Mouse (Mus musculus) sigmoid colon, adult 10 weeks (tissue): ENCODE measurements around the gene Pik3r1. TPM values are rescaled to one million over a fixed set of nuclear protein-coding genes. Genes with fewer than 3 reads are reported as not detected.

Source experiments
- polyA plus RNA-seq: library from polyadenylated mRNA; stranded (reverse); fragments of 350-450 nt; fragmentation: Illumina TruSeq; extraction: RNeasy Lipid Tissue Mini Kit (QIAGEN cat#74804); gene quantifications from one replicate; pipeline ENCODE4 v1.2.3, GENCODE M21; 2014; ENCODE audit warnings: low read depth, low replicate concordance

Gene Pik3r1
- polyA plus RNA-seq, result 187 TPM

GRCm38 (mm10) chr13:101767809-101768629, at the start of gene Pik3r1:
Gene Pik3r1 (minus strand): TSS chr13:101768217.

